10 mouse cellular contexts compared by ENCODE assay signal in the genomic region with DNA sequence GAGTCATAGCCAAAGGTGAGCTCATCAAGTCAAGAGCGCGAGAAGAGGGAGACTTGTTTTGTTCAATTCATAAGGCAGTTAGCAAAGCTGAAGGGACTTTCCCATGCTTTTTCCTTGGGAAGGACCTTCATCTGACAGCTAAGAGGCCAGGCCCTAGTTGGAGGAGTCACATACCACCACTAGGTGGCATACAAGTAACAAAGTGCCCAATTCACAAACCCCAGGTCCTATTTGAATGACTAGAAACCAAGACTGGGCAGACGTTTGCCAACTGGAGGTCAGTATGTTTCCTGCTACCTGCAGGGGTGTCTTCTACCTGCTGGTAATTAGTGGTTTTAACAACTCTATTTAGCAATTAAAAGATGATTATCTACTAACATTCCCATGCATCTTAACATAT. TPM values are rescaled to one million over a fixed set of nuclear protein-coding genes. Genes with fewer than 3 reads are reported as not detected.
DNase-seq lines count a peak whose midpoint lies in the region; ATAC-seq and TF ChIP-seq lines count a peak whose summit lies in the region.
"Had no signal": no experiment of that assay in that cellular context is flagged by ENCODE, and none has a peak within 500 bp of the region (broad histone marks: within the 10 kb centered on the region; RNA-seq: fewer than 3 reads in every experiment).

No protein-coding gene starts in this region.

- CTCF ChIA-PET in Patski (lab: Charles Lee), result interaction anchor here (0.7 to 2.1 kb wide), 7 partner anchors 9 to 178 kb away, joined by 3 to 14 read pairs (median 3); no protein-coding TSS in a partner anchor

- no peak overlapping the region for H3K9ac ChIP-seq in liver, embryonic 13.5 days
- H3K9ac ChIP-seq in liver, embryonic 11.5 days (ENCODE audit: low read depth, low read length), result no peak overlapping the region
- H3K9ac ChIP-seq in hindbrain, embryonic 15.5 days, result no peak overlapping the region
- no peak overlapping the region for H3K9ac ChIP-seq in midbrain, postnatal 0 days (replicated peaks; ENCODE audit: low read length, poor library complexity, severe bottlenecking)
- H3K9ac ChIP-seq: embryonic facial prominence, embryonic 13.5 days had no signal

- H3K4me2 ChIP-seq in liver, embryonic 13.5 days, result no peak overlapping the region
- H3K4me2 ChIP-seq in liver, embryonic 11.5 days, result no peak overlapping the region
- no peak overlapping the region for H3K4me2 ChIP-seq in hindbrain, embryonic 15.5 days
- no peak overlapping the region for H3K4me2 ChIP-seq in midbrain, postnatal 0 days (ENCODE audit: low read depth, low read length, poor library complexity, severe bottlenecking)
- H3K4me2 ChIP-seq: embryonic facial prominence, embryonic 13.5 days had no signal

- no peak for ATAC-seq in liver, embryonic 13.5 days (ENCODE audit: low read depth)
- no peak; the same call in 1 of the 2 replicates for ATAC-seq in liver, embryonic 11.5 days (replicated peaks; ENCODE audit: low FRiP score)
- peak; percentile 29 for ATAC-seq in Patski
- peak; percentile 39; the same call in 1 of the 2 replicates for ATAC-seq in common myeloid progenitor, adult 5-6 weeks (replicated peaks; ENCODE audit: low read depth, poor library complexity, severe bottlenecking)
- peak; percentile 49; the same call in 1 of the 2 replicates for ATAC-seq in hindbrain, embryonic 15.5 days (ENCODE audit: low FRiP score, low read depth)
- no peak for ATAC-seq in midbrain, postnatal 0 days (ENCODE audit: low FRiP score)

- peak; percentile 5 for DNase-seq in liver, embryonic 13.5 days
- DNase-seq in liver, embryonic 11.5 days (ENCODE audit: low spot score), result no peak
- no peak for DNase-seq in Patski (ENCODE audit: low read depth, low spot score)
- peak; percentile 11 to 36 for DNase-seq in layer of hippocampus, postnatal 36 days
- peak; percentile 79 for DNase-seq in midbrain, postnatal 0 days (ENCODE audit: low spot score)
- no peak for DNase-seq in urinary bladder, postnatal 10 days (ENCODE audit: low spot score)

- no peak overlapping the region for H3K27ac ChIP-seq in liver, embryonic 13.5 days
- H3K27ac ChIP-seq in liver, embryonic 11.5 days (ENCODE audit: low read depth, low read length), result no peak overlapping the region
- no peak overlapping the region for H3K27ac ChIP-seq in hindbrain, embryonic 15.5 days (replicated peaks)
- H3K27ac ChIP-seq in midbrain, postnatal 0 days (ENCODE audit: low read depth, low read length), result no peak overlapping the region
- H3K27ac ChIP-seq: embryonic facial prominence, embryonic 13.5 days had no signal

- H3K9me3 ChIP-seq in liver, embryonic 13.5 days (replicated peaks), result no peaks in the 10 kb centered on the region
- no peaks in the 10 kb centered on the region for H3K9me3 ChIP-seq in liver, embryonic 11.5 days (ENCODE audit: control insufficient read depth, low read length)
- no peaks in the 10 kb centered on the region for H3K9me3 ChIP-seq in hindbrain, embryonic 15.5 days
- H3K9me3 ChIP-seq in midbrain, postnatal 0 days (ENCODE audit: low read length), result no peaks in the 10 kb centered on the region
- H3K9me3 ChIP-seq: embryonic facial prominence, embryonic 13.5 days had no signal

- H3K4me1 ChIP-seq in liver, embryonic 13.5 days (replicated peaks), result no peaks in the 10 kb centered on the region
- H3K4me1 ChIP-seq in liver, embryonic 11.5 days (replicated peaks; ENCODE audit: control insufficient read depth, insufficient read depth, low read length), result no peaks in the 10 kb centered on the region
- no peaks in the 10 kb centered on the region for H3K4me1 ChIP-seq in hindbrain, embryonic 15.5 days (replicated peaks)
- H3K4me1 ChIP-seq in midbrain, postnatal 0 days (ENCODE audit: insufficient read depth, low read length), result no peaks in the 10 kb centered on the region

- in situ Hi-C loops in Patski (cut with MboI; ENCODE audit: low pct_unique_long_range_greater_than_20kb), result loop anchor here (5.0 kb wide), 1 partner anchor 182 kb away; no protein-coding TSS in a partner anchor

- 30% methylated on average over 3 of the region's 3 CpGs for WGBS in liver, embryonic 13.5 days (ENCODE audit: insufficient replicate concordance)
- WGBS in liver, embryonic 11.5 days, result 35% methylated on average over 3 of the region's 3 CpGs
- WGBS in hindbrain, embryonic 15.5 days, result 46% methylated on average over 3 of the region's 3 CpGs
- WGBS in midbrain, postnatal 0 days, result 40% methylated on average over 3 of the region's 3 CpGs

- peaks cover 30% of the 10 kb centered on the region for H3K27me3 ChIP-seq in liver, embryonic 13.5 days
- H3K27me3 ChIP-seq in liver, embryonic 11.5 days (replicated peaks; ENCODE audit: control insufficient read depth, insufficient read depth, low read length), result peaks cover 27% of the 10 kb centered on the region
- no peaks in the 10 kb centered on the region for H3K27me3 ChIP-seq in Patski
- H3K27me3 ChIP-seq in hindbrain, embryonic 15.5 days, result peaks cover 4% of the 10 kb centered on the region
- H3K27me3 ChIP-seq in midbrain, postnatal 0 days (ENCODE audit: insufficient read depth, low read length), result no peaks in the 10 kb centered on the region; the same call in 1 of the 2 replicates

- no peak overlapping the region for H3K4me3 ChIP-seq in liver, embryonic 13.5 days (replicated peaks)
- H3K4me3 ChIP-seq in liver, embryonic 11.5 days (ENCODE audit: low read depth, low read length), result no peak overlapping the region
- no peak overlapping the region for H3K4me3 ChIP-seq in hindbrain, embryonic 15.5 days
- H3K4me3 ChIP-seq in midbrain, postnatal 0 days (ENCODE audit: low read depth, low read length), result no peak overlapping the region
- H3K4me3 ChIP-seq: embryonic facial prominence, embryonic 13.5 days; megakaryocyte, embryonic 14.5 days had no signal

- POLR2A ChIA-PET in Patski (lab: Charles Lee), result no interaction called here

- H3K36me3 ChIP-seq in liver, embryonic 13.5 days, result no peaks in the 10 kb centered on the region
- no peaks in the 10 kb centered on the region for H3K36me3 ChIP-seq in liver, embryonic 11.5 days (ENCODE audit: control insufficient read depth, insufficient read depth, low read length)
- no peaks in the 10 kb centered on the region for H3K36me3 ChIP-seq in hindbrain, embryonic 15.5 days
- H3K36me3 ChIP-seq in midbrain, postnatal 0 days (ENCODE audit: insufficient read depth, low read length), result no peaks in the 10 kb centered on the region
- H3K36me3 ChIP-seq: embryonic facial prominence, embryonic 13.5 days had no signal

- peak; percentile 81 for TF ChIP-seq CTCF in Patski (IDR thresholded peaks at IDR 0.05)
- peak; percentile 90 for TF ChIP-seq CTCF in midbrain, postnatal 0 days (IDR thresholded peaks at IDR 0.05)

RNA-seq across cellular contexts. Expression of a gene that starts 9.7 kb away (rescaled TPM):
- polyA plus RNA-seq in liver, embryonic 13.5 days (2015; fragmentation: Nextera tagmentation; extraction: Ambion mirVana), result not detected in 2 replicates
- polyA plus RNA-seq in liver, embryonic 11.5 days (2014; fragmentation: Nextera tagmentation; extraction: Ambion mirVana), result not detected in 2 replicates
- polyA plus RNA-seq in Patski (2021), result not detected
- not detected in 2 replicates for total RNA-seq in common myeloid progenitor, adult 5-6 weeks (2017)
- 0.92 and 1.3 TPM in 2 replicates for polyA plus RNA-seq in hindbrain, embryonic 15.5 days (2015; fragmentation: Nextera tagmentation; extraction: Ambion mirVana)
- total RNA-seq in layer of hippocampus, postnatal 36 days (2021), result not detected
- total RNA-seq in midbrain, postnatal 0 days (2014; rRNA removed), result 0.16 TPM in 1 of 2 replicates, not detected in the other
- polyA plus RNA-seq in midbrain, postnatal 0 days (2015; fragmentation: Nextera tagmentation; extraction: Ambion mirVana), result 1.7 and 2.3 TPM in 2 replicates
- polyA plus RNA-seq: embryonic facial prominence, embryonic 13.5 days had no signal

RNA-seq across cellular contexts. Expression of a gene that starts 12.1 kb away (rescaled TPM):
- not detected in 2 replicates for polyA plus RNA-seq in liver, embryonic 13.5 days (2015; fragmentation: Nextera tagmentation; extraction: Ambion mirVana)
- polyA plus RNA-seq in liver, embryonic 11.5 days (2014; fragmentation: Nextera tagmentation; extraction: Ambion mirVana), result not detected in 2 replicates
- 0.12 TPM for polyA plus RNA-seq in Patski (2021)
- not detected in 2 replicates for total RNA-seq in common myeloid progenitor, adult 5-6 weeks (2017)
- not detected in 2 replicates for polyA plus RNA-seq in hindbrain, embryonic 15.5 days (2015; fragmentation: Nextera tagmentation; extraction: Ambion mirVana)
- not detected for total RNA-seq in layer of hippocampus, postnatal 36 days (2021)
- total RNA-seq in midbrain, postnatal 0 days (2014; rRNA removed), result not detected in 2 replicates
- polyA plus RNA-seq in midbrain, postnatal 0 days (2015; fragmentation: Nextera tagmentation; extraction: Ambion mirVana), result not detected in 2 replicates

RNA-seq across cellular contexts. Expression of a gene that starts 36.1 kb away (rescaled TPM):
- polyA plus RNA-seq in liver, embryonic 13.5 days (2015; fragmentation: Nextera tagmentation; extraction: Ambion mirVana), result not detected in 2 replicates
- polyA plus RNA-seq in liver, embryonic 11.5 days (2014; fragmentation: Nextera tagmentation; extraction: Ambion mirVana), result not detected in 2 replicates
- polyA plus RNA-seq in Patski (2021), result not detected
- not detected in 2 replicates for total RNA-seq in common myeloid progenitor, adult 5-6 weeks (2017)
- not detected in 2 replicates for polyA plus RNA-seq in hindbrain, embryonic 15.5 days (2015; fragmentation: Nextera tagmentation; extraction: Ambion mirVana)
- total RNA-seq in layer of hippocampus, postnatal 36 days (2021), result not detected
- total RNA-seq in midbrain, postnatal 0 days (2014; rRNA removed), result not detected in 2 replicates
- not detected in 2 replicates for polyA plus RNA-seq in midbrain, postnatal 0 days (2015; fragmentation: Nextera tagmentation; extraction: Ambion mirVana)
- polyA plus RNA-seq: embryonic facial prominence, embryonic 13.5 days had no signal

RNA-seq across cellular contexts. Expression of a gene that starts 48.7 kb away (rescaled TPM):
- 0.13 and 0.21 TPM in 2 replicates for polyA plus RNA-seq in liver, embryonic 13.5 days (2015; fragmentation: Nextera tagmentation; extraction: Ambion mirVana)
- 0.12 and 0.25 TPM in 2 replicates for polyA plus RNA-seq in liver, embryonic 11.5 days (2014; fragmentation: Nextera tagmentation; extraction: Ambion mirVana)
- not detected for polyA plus RNA-seq in Patski (2021)
- total RNA-seq in common myeloid progenitor, adult 5-6 weeks (2017), result not detected in 2 replicates
- polyA plus RNA-seq in hindbrain, embryonic 15.5 days (2015; fragmentation: Nextera tagmentation; extraction: Ambion mirVana), result not detected in 2 replicates
- total RNA-seq in layer of hippocampus, postnatal 36 days (2021), result not detected
- total RNA-seq in midbrain, postnatal 0 days (2014; rRNA removed), result not detected in 2 replicates
- not detected in 2 replicates for polyA plus RNA-seq in midbrain, postnatal 0 days (2015; fragmentation: Nextera tagmentation; extraction: Ambion mirVana)
- polyA plus RNA-seq: embryonic facial prominence, embryonic 13.5 days had no signal

Comparison
In these comparisons a context has a peak if more than half of its experiments do, and no peak if none do; other contexts are left out.
1. DNase-seq: peak in liver, embryonic 13.5 days (single experiment), layer of hippocampus, postnatal 36 days (2 of 2) and midbrain, postnatal 0 days (single experiment); none in liver, embryonic 11.5 days (single experiment), Patski (single experiment) and urinary bladder, postnatal 10 days (single experiment).
2. ATAC-seq: peak in Patski (single experiment), common myeloid progenitor, adult 5-6 weeks (single experiment) and hindbrain, embryonic 15.5 days (single experiment); none in liver, embryonic 13.5 days (single experiment), liver, embryonic 11.5 days (single experiment) and midbrain, postnatal 0 days (single experiment).